Mouse (Mus musculus): ENCODE results near the gene Ccng2.

Gene Ccng2

DNA sequence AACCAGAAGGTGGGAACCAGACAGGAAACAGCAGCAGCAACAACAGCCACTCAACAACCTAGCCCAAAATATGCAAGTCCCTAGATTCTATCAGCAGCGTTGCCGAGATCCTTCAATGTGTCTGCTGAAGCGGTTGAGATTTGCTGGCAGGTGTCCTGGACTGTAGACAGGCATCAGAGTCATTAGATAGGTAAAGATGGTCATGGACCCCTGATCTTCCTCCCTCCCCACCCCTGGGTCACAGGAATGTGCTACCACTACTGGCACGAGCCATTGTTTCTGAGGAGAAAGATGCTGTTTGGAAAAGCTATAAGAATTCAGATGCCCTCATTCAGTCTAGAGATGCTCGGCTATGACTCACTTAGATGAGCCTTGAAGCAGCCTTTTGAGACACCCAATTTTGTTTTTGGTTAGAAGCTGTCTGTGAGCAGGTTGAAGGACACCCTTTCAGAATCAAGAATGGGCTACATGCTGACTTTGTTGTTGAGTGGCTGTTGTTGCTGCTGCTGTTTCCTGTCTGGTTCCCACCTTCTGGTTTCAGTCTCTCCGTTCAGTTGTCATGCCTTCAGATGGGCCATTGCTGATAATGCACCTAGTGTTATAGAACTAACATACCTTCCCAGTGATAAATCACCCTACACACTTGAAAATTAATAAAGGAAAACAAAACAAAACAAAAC, 3.5 kb upstream of the Ccng2 start:
- DNase-seq (ENCODE audit: low spot score in 2 of 2) = no peak

GRCm38 (mm10) chr5:93264136-93264700, 2.8 kb upstream of the Ccng2 start:
- DNase-seq (ENCODE audit: low spot score in 2 of 2) = no peak

- DNase-seq (ENCODE audit: low spot score in 2 of 2) = no peak
Measured at GRCm38 (mm10) chr5:93265164-93265800, 1.8 kb upstream of the Ccng2 start.

- no peak for DNase-seq (ENCODE audit: low spot score in 2 of 2)
Measured at GRCm38 (mm10) chr5:93265801-93266580, 1.1 kb upstream of the Ccng2 start.

- peak; percentile 77 to 80 for DNase-seq (ENCODE audit: low spot score in 2 of 2)
Measured at GRCm38 (mm10) chr5:93267851-93268606, 972 bp downstream of the Ccng2 start.

- no peak for DNase-seq (ENCODE audit: low spot score in 2 of 2)
Measured at GRCm38 (mm10) chr5:93270095-93270494, 3.0 kb downstream of the Ccng2 start.

- DNase-seq (ENCODE audit: low spot score in 2 of 2) = no peak
Measured at GRCm38 (mm10) chr5:93270721-93271120, 3.7 kb downstream of the Ccng2 start.

DNA sequence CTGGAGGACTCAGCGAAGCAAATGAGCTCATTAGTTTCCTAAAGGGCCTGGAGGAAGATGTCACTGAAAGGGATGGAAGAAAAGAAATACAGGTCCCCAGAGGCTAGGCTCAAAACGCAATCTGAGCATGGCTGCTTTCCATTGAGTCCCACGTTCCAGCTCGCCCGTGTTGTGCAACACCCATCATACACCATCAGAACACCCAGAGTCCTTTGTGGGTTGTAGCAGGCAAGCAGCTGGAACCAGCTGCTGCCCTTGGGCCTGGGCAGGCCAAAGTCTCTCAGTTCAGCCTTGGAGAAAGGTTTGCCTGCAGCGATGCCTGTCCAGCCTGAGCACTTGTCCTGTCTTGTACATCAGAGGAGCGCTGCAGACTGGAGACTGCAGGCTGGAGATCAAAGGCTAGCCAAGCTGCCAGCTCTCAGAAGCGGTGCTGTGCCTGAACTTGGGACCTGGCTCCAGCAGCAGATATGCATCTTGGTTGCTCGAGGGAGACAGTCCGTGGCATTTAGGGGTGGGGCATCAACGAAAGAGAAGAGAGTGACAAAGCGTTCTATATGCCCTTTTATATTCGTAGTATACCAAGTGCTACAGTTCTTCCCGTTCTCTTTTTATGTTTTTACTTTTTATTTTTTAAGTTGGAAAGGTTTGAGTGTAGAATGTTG, 15.5 kb downstream of the Ccng2 start:
- peak in 1 of 2 experiments; percentile 72 for DNase-seq (ENCODE audit: low spot score in 2 of 2)

DNA sequence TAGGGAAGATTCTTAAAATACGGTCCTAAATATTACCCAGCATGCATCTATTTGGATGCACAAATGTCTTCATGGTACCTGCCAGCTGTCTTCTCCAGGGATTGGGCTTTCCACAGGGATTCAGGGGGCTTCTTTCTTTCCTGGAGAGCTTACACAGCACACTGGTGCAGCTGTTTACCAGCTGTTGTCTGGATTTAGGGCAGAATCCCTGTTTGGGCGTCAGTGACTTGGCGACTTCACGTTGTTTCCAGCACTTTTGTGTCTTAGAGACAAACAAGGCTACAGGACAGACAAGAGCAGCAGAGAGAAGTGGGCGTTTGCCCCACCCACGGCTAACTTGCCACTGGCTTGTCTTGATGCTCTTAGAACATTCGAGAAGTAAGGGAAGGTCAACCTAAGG, 16.1 kb downstream of the Ccng2 start:
- peak in 1 of 2 experiments; percentile 29 for DNase-seq (ENCODE audit: low spot score in 2 of 2)

DNA sequence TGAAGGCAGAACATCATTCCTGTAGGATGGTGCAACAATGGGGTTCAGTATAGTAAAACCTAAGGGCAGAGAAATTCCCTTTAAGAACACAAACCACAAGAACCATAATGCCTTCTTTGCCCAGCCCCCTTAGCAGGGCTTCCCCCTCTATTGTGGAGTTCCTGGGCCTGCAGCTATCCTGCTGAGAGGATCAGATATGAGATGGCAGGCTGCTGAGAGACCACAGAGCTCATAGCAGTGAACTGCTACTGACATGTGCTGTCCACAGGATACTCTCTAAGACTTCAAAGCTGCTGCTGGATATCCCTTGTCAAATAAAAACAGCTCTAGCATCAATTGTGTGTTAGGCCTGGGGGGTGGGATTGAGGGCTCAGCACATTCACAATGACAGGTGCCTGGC, 21.5 kb downstream of the Ccng2 start:
- DNase-seq (ENCODE audit: low spot score in 2 of 2) = no peak

DNA sequence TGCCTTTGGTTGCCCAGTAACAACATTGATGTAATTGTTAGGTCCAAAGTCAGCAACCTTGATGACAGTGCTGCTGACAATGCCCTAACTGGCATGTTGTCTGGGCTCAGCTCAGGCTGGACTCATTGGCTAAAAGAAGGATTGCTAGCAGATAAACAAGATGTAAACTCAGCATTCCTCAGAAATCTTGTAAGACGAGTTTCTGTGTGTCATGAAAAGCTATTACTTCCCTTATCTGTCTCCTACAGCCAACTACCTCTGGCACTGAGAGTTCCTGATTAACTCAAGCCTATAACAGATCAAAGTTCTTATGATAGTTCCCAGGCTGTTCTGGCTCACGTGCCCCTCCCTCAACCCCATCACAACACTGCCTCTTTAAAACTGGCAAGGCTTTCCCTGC, 23.2 kb downstream of the Ccng2 start:
- no peak for DNase-seq (ENCODE audit: low spot score in 2 of 2)

- no peak for DNase-seq (ENCODE audit: low spot score in 2 of 2)
Measured at GRCm38 (mm10) chr5:93296341-93296746, 29.3 kb downstream of the Ccng2 start.

GRCm38 (mm10) chr5:93296754-93297153, 29.7 kb downstream of the Ccng2 start:
- no peak for DNase-seq (ENCODE audit: low spot score in 2 of 2)

DNA sequence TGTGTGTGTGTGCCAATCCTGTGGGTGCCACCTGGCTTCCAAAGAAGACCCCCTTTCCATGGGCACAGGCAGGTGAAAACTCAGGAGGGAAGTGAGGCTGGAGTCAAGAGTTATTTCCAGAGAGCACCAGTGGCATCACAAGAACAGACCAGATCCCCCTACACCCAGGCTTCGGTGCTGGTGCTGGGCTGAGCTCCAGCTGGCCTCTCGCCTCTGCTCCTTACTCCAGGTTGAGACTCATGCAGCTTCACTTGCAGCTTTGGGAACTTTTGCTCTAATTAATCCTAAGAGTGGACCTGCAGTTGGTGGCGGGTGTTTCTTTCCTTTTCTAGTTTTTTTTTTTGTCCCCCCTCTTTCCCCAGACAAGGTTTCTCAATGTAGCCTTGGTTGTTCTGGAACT, 30.3 kb downstream of the Ccng2 start:
- no peak for DNase-seq (ENCODE audit: low spot score in 2 of 2)

GRCm38 (mm10) chr5:93305126-93305830, 38.2 kb downstream of the Ccng2 start:
- no peak for DNase-seq (ENCODE audit: low spot score in 2 of 2)

GRCm38 (mm10) chr5:93308909-93309308, 41.9 kb downstream of the Ccng2 start:
- no peak for DNase-seq (ENCODE audit: low spot score in 2 of 2)

GRCm38 (mm10) chr5:93323320-93324001, 56.4 kb downstream of the Ccng2 start:
- DNase-seq (ENCODE audit: low spot score in 2 of 2) = no peak

All from urinary bladder, postnatal 4 days (tissue).